Mouse (Mus musculus) ES-Bruce4 (cell line): ENCODE measurements at regions not wholly inside any gene's neighbourhood (a gene's known extent, or its start where the extent isn't known, plus 50 kb on each side); places are given as distances from the start of the nearest gene placed in this dataset.

ENCODE experiments used
- CTCF ChIP-seq: IDR thresholded peaks from one replicate; pipeline ENCODE4 v1.8.1; 2011; ENCODE audit warnings: low read depth, low read length
- EP300 ChIP-seq: IDR thresholded peaks from 2 replicates; pipeline ENCODE4 v1.6.1; 2011; ENCODE audit warnings: low read depth, low read length; ENCODE audit not compliant: insufficient read depth
- POLR2A ChIP-seq: IDR thresholded peaks from one replicate; pipeline ENCODE4 v1.8.1; 2011; ENCODE audit warnings: low read length; ENCODE audit not compliant: insufficient read depth

DNA sequence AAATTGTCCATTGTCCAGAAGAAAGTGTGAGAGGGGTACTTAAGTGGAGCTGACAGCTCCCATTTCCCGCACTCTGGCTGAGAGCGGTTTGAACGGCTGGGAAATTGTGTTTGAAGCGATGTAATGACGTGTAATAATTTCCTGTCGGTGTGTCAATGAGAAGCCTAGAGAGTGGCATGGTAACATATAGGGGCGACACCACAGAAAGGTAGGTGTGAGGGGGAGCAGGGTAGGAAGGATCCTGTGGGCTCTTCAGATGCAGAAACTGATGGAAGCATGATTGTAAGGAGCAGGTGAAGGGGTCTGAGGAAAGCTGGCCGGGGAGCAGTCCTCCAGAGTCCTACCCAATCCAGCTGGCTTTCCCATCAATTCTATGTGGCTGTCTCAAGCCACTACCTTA lies 189.2 kb upstream of the Irx4 start:
- TF ChIP-seq CTCF (no peak), POLR2A (no peak), EP300 (no peak)
